Mouse (Mus musculus) neural tube, embryonic 10.5 days (tissue): ENCODE results near the gene Rapgef1.
"Not testable (repeated sequence)": the region's sequence is repeated elsewhere in the genome, so short reads cannot be mapped to it uniquely, and the experiment has no call there.

Experiments
- DNase-seq: peaks from one replicate; pipeline ENCODE4 v3.0.0-alpha.2; 2017; ENCODE audit warnings: low spot score; ENCODE audit errors: extremely low spot score

The Rapgef1 gene

GRCm38 (mm10) chr2:29623247-29624090, 3.9 kb downstream of the Rapgef1 start:
- DNase-seq, result no peak

GRCm38 (mm10) chr2:29624091-29624608, 4.6 kb downstream of the Rapgef1 start:
- no peak for DNase-seq

GRCm38 (mm10) chr2:29624739-29625138, 5.2 kb downstream of the Rapgef1 start:
- DNase-seq, result no peak

- DNase-seq, result no peak
Observed at GRCm38 (mm10) chr2:29625573-29626200, 6.2 kb downstream of the Rapgef1 start.

- no peak for DNase-seq
Observed at GRCm38 (mm10) chr2:29627337-29627736, 7.8 kb downstream of the Rapgef1 start.

GRCm38 (mm10) chr2:29628186-29628585, 8.7 kb downstream of the Rapgef1 start:
- DNase-seq, result no peak

GRCm38 (mm10) chr2:29628763-29629181, 9.3 kb downstream of the Rapgef1 start:
- no peak for DNase-seq

- no peak for DNase-seq
Observed at GRCm38 (mm10) chr2:29629311-29629710, 9.8 kb downstream of the Rapgef1 start.

GRCm38 (mm10) chr2:29630141-29630771, 10.7 kb downstream of the Rapgef1 start:
- DNase-seq, result no peak

GRCm38 (mm10) chr2:29631020-29631419, 11.5 kb downstream of the Rapgef1 start:
- no peak for DNase-seq

- not testable (repeated sequence) for DNase-seq
Observed at GRCm38 (mm10) chr2:29631564-29632167, 12.1 kb downstream of the Rapgef1 start.

- no peak for DNase-seq
Observed at GRCm38 (mm10) chr2:29632168-29632662, 12.7 kb downstream of the Rapgef1 start.

- DNase-seq, result no peak
Observed at GRCm38 (mm10) chr2:29633101-29633554, 13.6 kb downstream of the Rapgef1 start.

- DNase-seq, result no peak
Observed at GRCm38 (mm10) chr2:29633782-29634181, 14.3 kb downstream of the Rapgef1 start.

GRCm38 (mm10) chr2:29634541-29634940, 15.0 kb downstream of the Rapgef1 start:
- no peak for DNase-seq

GRCm38 (mm10) chr2:29635966-29636507, 16.5 kb downstream of the Rapgef1 start:
- no peak for DNase-seq

GRCm38 (mm10) chr2:29637528-29637927, 18.0 kb downstream of the Rapgef1 start:
- no peak for DNase-seq

GRCm38 (mm10) chr2:29639377-29639776, 19.9 kb downstream of the Rapgef1 start:
- DNase-seq, result no peak

- DNase-seq, result no peak
Observed at GRCm38 (mm10) chr2:29639953-29640743, 20.6 kb downstream of the Rapgef1 start.

- DNase-seq, result no peak
Observed at GRCm38 (mm10) chr2:29641707-29642106, 22.2 kb downstream of the Rapgef1 start.
